Mouse (Mus musculus): ENCODE measurements around the gene Cnp. TPM values are rescaled to one million over a fixed set of nuclear protein-coding genes. Genes with fewer than 3 reads are reported as not detected.

Gene Cnp
- polyA plus RNA-seq, 1 experiment from 2014 or later, result 32.0 TPM

GRCm38 (mm10) chr11:100557563-100557962 lies 17.1 kb upstream of the Cnp start:
- Histone ChIP-seq H3K9me3 (replicated peaks) (no peaks in the 10 kb centered on the region), H3K4me1 (0 out of 2 replicates have a peak, but pooled peaks cover 4% of the 10 kb centered on the region), H3K36me3 (no peaks in the 10 kb centered on the region), H3K4me2 (replicated peaks) (no peak overlapping the region), H3K27ac (replicated peaks) (no peak overlapping the region), H3K27me3 (no peaks in the 10 kb centered on the region), H3K4me3 (replicated peaks) (no peak overlapping the region), H3K9ac (no peak overlapping the region)
- ATAC-seq (ENCODE audit: insufficient number of reproducible peaks, low FRiP score, low TSS enrichment, low read depth), result no peak
- WGBS, result 80% methylated on average over 3 of the region's 3 CpGs

- H3K4me1 ChIP-seq, result 0 out of 2 replicates have a peak, but pooled peaks cover 4% of the 10 kb centered on the region
- ATAC-seq (ENCODE audit: insufficient number of reproducible peaks, low FRiP score, low TSS enrichment, low read depth), result no peak
- no peak overlapping the region for H3K4me3 ChIP-seq (replicated peaks)
- no peak overlapping the region for H3K9ac ChIP-seq
- H3K9me3 ChIP-seq (replicated peaks), result no peaks in the 10 kb centered on the region
- H3K27ac ChIP-seq (replicated peaks), result no peak overlapping the region
- H3K4me2 ChIP-seq (replicated peaks), result no peak overlapping the region
- WGBS, result 36% methylated on average over 7 of the region's 7 CpGs
- H3K36me3 ChIP-seq, result no peaks in the 10 kb centered on the region
- no peaks in the 10 kb centered on the region for H3K27me3 ChIP-seq
These were observed 15.2 kb upstream of the Cnp start for GRCm38 (mm10) chr11:100559476-100559875.

DNA sequence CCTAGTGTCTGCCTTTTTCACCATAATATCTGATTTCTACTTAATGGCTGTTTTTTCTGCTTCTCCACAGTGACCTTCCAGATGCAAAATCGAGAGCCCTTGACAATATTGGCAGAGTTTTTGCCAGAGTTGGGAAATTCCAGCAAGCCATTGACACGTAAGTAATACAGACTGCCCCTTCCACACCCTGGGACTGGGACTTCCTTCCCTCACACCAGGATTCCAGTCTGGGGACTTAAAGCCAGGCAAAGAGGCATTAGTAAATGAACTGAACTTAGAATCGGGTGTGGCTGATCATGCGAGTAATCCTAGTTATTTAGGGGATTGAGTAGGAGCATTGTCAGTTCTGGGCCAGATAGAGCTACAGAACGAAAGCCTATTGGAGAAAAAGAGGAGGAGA lies 13.0 kb upstream of the Cnp start:
- no peak overlapping the region for H3K4me2 ChIP-seq (replicated peaks)
- no peak overlapping the region for H3K4me3 ChIP-seq (replicated peaks)
- no peaks in the 10 kb centered on the region for H3K4me1 ChIP-seq
- H3K9ac ChIP-seq, result no peak overlapping the region
- ATAC-seq (ENCODE audit: insufficient number of reproducible peaks, low FRiP score, low TSS enrichment, low read depth), result no peak
- no peak overlapping the region for H3K27ac ChIP-seq (replicated peaks)
- H3K36me3 ChIP-seq, result no peaks in the 10 kb centered on the region
- no peaks in the 10 kb centered on the region for H3K27me3 ChIP-seq
- WGBS, result 50% methylated on average over 5 of the region's 5 CpGs
- H3K9me3 ChIP-seq (replicated peaks), result no peaks in the 10 kb centered on the region

- no peak overlapping the region for H3K27ac ChIP-seq (replicated peaks)
- 71% methylated on average over 15 of the region's 15 CpGs for WGBS
- H3K9me3 ChIP-seq (replicated peaks), result no peaks in the 10 kb centered on the region
- no peaks in the 10 kb centered on the region for H3K27me3 ChIP-seq
- no peaks in the 10 kb centered on the region for H3K36me3 ChIP-seq
- H3K4me3 ChIP-seq (replicated peaks), result no peak overlapping the region
- no peak overlapping the region for H3K9ac ChIP-seq
- no peak overlapping the region for H3K4me2 ChIP-seq (replicated peaks)
- ATAC-seq (ENCODE audit: insufficient number of reproducible peaks, low FRiP score, low TSS enrichment, low read depth), result no peak
- H3K4me1 ChIP-seq, result no peaks in the 10 kb centered on the region
These were observed 10.4 kb upstream of the Cnp start for GRCm38 (mm10) chr11:100564297-100564696.

DNA sequence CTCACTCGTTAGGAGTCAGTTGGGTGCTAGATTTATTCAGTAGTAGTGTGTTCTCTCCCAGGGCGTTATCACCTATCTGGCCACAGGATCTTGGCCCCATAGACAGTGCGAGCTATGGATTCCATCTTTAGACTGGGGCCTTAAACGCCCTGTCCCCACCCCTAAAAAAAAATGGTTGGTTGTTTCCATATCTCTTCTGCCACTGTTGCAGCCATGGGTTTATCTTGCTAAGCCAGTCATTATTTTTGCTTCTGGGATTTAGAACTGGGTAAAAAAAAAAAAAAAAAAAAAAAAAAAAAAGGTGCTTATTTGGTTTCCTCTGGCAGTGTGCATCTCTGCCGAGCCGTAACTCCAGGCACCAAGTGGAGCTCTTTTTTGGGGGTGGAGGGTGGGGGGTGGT lies 10.0 kb upstream of the Cnp start:
- no peak overlapping the region for H3K27ac ChIP-seq (replicated peaks)
- H3K4me3 ChIP-seq (replicated peaks), result no peak overlapping the region
- no peaks in the 10 kb centered on the region for H3K9me3 ChIP-seq (replicated peaks)
- no peak overlapping the region for H3K4me2 ChIP-seq (replicated peaks)
- no peaks in the 10 kb centered on the region for H3K27me3 ChIP-seq
- 91% methylated on average over 6 of the region's 6 CpGs for WGBS
- no peak for ATAC-seq (ENCODE audit: insufficient number of reproducible peaks, low FRiP score, low TSS enrichment, low read depth)
- no peaks in the 10 kb centered on the region for H3K36me3 ChIP-seq
- no peaks in the 10 kb centered on the region for H3K4me1 ChIP-seq
- H3K9ac ChIP-seq, result no peak overlapping the region

DNA sequence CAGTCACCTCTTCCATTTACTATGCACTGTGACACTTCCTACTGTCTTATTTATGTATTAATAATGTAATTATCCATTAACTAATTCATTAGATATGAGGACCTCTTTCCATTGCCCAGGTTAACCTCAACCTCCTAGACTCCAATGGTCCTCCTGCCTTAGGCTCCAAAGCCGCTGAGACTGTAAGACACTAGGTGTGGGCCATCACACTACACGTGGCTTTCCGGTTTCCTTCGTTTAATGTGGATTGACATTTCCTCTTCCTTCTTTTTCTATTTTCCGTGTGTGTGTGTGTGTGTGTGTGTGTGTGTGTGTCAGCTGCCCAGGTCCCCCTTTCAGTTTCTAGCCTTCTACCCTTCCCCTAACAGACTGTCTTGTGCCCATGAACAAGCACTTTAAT lies 7.5 kb upstream of the Cnp start:
- Histone ChIP-seq H3K4me2 (replicated peaks) (no peak overlapping the region), H3K4me1 (peaks cover 9% of the 10 kb centered on the region), H3K27me3 (peaks cover 12% of the 10 kb centered on the region), H3K4me3 (replicated peaks) (no peak overlapping the region), H3K9me3 (replicated peaks) (no peaks in the 10 kb centered on the region), H3K9ac (no peak overlapping the region), H3K36me3 (no peaks in the 10 kb centered on the region), H3K27ac (replicated peaks) (no peak overlapping the region)
- WGBS, result 69% methylated on average over 5 of the region's 5 CpGs
- ATAC-seq (ENCODE audit: insufficient number of reproducible peaks, low FRiP score, low TSS enrichment, low read depth), result no peak

DNA sequence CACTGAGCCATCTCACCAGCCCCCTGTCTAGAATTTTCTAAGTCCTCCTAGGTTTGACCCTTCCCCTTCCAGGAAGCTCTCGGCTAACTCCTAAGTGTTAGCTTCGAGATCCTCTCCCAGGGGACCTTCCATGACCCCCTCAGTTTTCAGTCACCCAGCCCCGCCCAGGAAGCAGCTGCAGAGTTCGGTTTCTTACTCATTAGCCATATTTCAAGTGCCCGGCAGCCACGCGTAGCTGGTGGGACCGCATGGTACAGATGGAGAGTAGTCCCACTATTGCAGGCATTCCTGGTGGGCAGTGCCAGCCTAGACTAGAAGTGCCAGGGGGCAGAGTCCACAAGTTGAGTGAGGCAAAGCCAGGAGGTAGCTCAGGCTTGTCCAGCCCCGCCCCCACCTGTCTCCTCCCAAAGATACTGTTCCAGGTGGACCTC lies 6.9 kb upstream of the Cnp start:
- peaks cover 12% of the 10 kb centered on the region for H3K27me3 ChIP-seq
- no peak overlapping the region for H3K27ac ChIP-seq (replicated peaks)
- no peak overlapping the region for H3K4me2 ChIP-seq (replicated peaks)
- no peaks in the 10 kb centered on the region for H3K36me3 ChIP-seq
- 48% methylated on average over 9 of the region's 9 CpGs for WGBS
- no peak overlapping the region for H3K9ac ChIP-seq
- no peak overlapping the region for H3K4me3 ChIP-seq (replicated peaks)
- no peak for ATAC-seq (ENCODE audit: insufficient number of reproducible peaks, low FRiP score, low TSS enrichment, low read depth)
- no peaks in the 10 kb centered on the region for H3K9me3 ChIP-seq (replicated peaks)
- peaks cover 9% of the 10 kb centered on the region for H3K4me1 ChIP-seq

GRCm38 (mm10) chr11:100568692-100569091 lies 6.0 kb upstream of the Cnp start:
- Histone ChIP-seq H3K9me3 (replicated peaks) (no peaks in the 10 kb centered on the region), H3K4me3 (replicated peaks) (no peak overlapping the region), H3K27ac (replicated peaks) (no peak overlapping the region), H3K4me2 (replicated peaks) (no peak overlapping the region), H3K36me3 (no peaks in the 10 kb centered on the region), H3K4me1 (peaks cover 9% of the 10 kb centered on the region), H3K9ac (no peak overlapping the region), H3K27me3 (peaks cover 12% of the 10 kb centered on the region)
- ATAC-seq (ENCODE audit: insufficient number of reproducible peaks, low FRiP score, low TSS enrichment, low read depth), result no peak
- WGBS, result 74% methylated on average over 8 of the region's 8 CpGs

DNA sequence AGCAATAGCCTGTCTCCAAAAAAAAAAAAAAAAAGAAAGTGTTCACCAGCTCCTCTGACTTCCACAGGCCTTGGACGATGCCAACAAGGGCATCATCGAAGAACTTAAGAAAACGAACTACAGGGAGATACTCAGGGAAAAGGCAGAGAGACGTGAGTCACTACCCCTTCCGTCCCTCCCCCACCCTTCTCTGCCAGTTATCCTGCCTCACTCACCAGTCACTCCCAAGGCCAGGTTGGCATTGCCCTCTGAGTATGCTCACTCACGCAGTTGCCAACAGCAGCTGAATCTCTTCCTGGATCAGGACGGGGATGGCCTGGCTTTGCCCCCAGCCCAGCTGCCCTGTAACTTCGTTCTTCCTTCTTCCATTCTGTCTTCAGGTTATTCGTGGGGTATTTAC lies 4.9 kb upstream of the Cnp start:
- WGBS, result 62% methylated on average over 9 of the region's 9 CpGs
- Histone ChIP-seq H3K36me3 (no peaks in the 10 kb centered on the region), H3K9ac (no peak overlapping the region)

GRCm38 (mm10) chr11:100570430-100571201 lies 4.1 kb upstream of the Cnp start:
- Histone ChIP-seq H3K4me1 (peaks cover 20% of the 10 kb centered on the region), H3K36me3 (no peaks in the 10 kb centered on the region), H3K4me3 (replicated peaks) (peak overlapping the region; percentile 17), H3K27me3 (peaks cover 12% of the 10 kb centered on the region), H3K9ac (no peak overlapping the region), H3K27ac (replicated peaks) (no peak overlapping the region), H3K4me2 (replicated peaks) (peak overlapping the region; percentile 43), H3K9me3 (replicated peaks) (no peaks in the 10 kb centered on the region)
- no peak for ATAC-seq (ENCODE audit: insufficient number of reproducible peaks, low FRiP score, low TSS enrichment, low read depth)
- WGBS, result 12% methylated on average over 8 of the region's 8 CpGs

More for the DNA sequence above, 4.9 kb upstream of the Cnp start:
- H3K9me3 ChIP-seq (replicated peaks), result no peaks in the 10 kb centered on the region
- no peak for ATAC-seq (ENCODE audit: insufficient number of reproducible peaks, low FRiP score, low TSS enrichment, low read depth)
- no peak overlapping the region for H3K4me2 ChIP-seq (replicated peaks)
- H3K27ac ChIP-seq (replicated peaks), result no peak overlapping the region
- no peak overlapping the region for H3K4me3 ChIP-seq (replicated peaks)
- H3K27me3 ChIP-seq, result peaks cover 12% of the 10 kb centered on the region
- peaks cover 14% of the 10 kb centered on the region for H3K4me1 ChIP-seq

DNA sequence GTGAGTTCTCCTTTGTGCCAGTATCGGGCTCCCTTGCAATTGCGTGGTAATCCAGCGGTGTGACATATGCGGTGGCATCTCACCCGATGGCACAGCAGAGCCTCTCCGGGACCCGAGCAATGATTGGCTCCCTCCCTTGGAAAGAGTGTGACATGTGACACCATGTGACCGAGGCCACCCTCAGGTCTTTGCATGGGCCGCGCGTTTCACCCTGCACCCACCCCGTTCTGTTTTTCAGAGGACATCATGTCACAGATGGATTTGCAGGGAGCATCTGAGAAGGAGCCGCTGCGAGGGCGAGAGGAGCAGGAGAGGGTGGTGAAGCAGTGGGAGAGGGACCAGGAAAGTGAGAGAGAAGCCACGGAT lies 3.5 kb upstream of the Cnp start:
- WGBS, result 10% methylated on average over 16 of the region's 16 CpGs
- Histone ChIP-seq H3K9ac (no peak overlapping the region), H3K4me2 (replicated peaks) (peak overlapping the region; percentile 43), H3K36me3 (no peaks in the 10 kb centered on the region), H3K4me1 (peaks cover 26% of the 10 kb centered on the region), H3K4me3 (replicated peaks) (peak overlapping the region; percentile 17), H3K9me3 (replicated peaks) (no peaks in the 10 kb centered on the region), H3K27ac (replicated peaks) (no peak overlapping the region), H3K27me3 (peaks cover 12% of the 10 kb centered on the region)
- no peak for ATAC-seq (ENCODE audit: insufficient number of reproducible peaks, low FRiP score, low TSS enrichment, low read depth)

DNA sequence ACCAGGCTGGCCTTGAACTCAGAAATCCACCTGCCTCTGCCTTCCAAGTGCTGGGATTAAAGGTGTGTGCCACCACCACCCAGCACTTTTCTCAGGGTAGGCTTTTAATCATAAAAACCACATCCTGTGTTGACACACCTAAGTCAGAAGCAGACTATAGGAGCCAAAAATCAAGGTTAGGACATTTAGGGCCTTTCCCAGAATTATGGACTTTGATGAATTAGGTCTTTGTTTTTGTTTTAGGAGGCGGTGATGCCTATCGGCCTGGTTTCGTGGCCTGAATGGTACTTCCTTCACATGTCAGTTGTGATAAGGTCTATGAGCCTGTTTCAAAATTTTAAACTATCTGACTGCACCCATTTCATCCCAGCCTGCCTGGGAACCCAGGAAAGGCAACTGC lies 516 bp upstream of the Cnp start:
- peak overlapping the region; percentile 79; the same call in 1 of the 2 replicates for H3K27ac ChIP-seq (replicated peaks)
- peaks cover 12% of the 10 kb centered on the region for H3K27me3 ChIP-seq
- no peak for ATAC-seq (ENCODE audit: insufficient number of reproducible peaks, low FRiP score, low TSS enrichment, low read depth)
- no peak overlapping the region for H3K9ac ChIP-seq
- no peaks in the 10 kb centered on the region for H3K9me3 ChIP-seq (replicated peaks)
- H3K4me3 ChIP-seq (replicated peaks), result peak overlapping the region; percentile 64
- H3K4me2 ChIP-seq (replicated peaks), result peak overlapping the region; percentile 70; the same call in 1 of the 2 replicates
- peaks cover 29% of the 10 kb centered on the region for H3K4me1 ChIP-seq
- peaks cover 7% of the 10 kb centered on the region; the same call in 1 of the 2 replicates for H3K36me3 ChIP-seq
- WGBS, result 86% methylated on average over 3 of the region's 3 CpGs

Measured in embryonic facial prominence, embryonic 15.5 days (tissue).